Mouse (Mus musculus) thymus, postnatal 25 days (tissue): Measurements from ENCODE around the gene Olfr667.
"Not testable (repeated sequence)": the region's sequence is repeated elsewhere in the genome, so short reads cannot be mapped to it uniquely, and the experiment has no call there.

Experiments used
- DNase-seq: peaks from one replicate; pipeline ENCODE4 v3.0.0; 2022

The Olfr667 gene

GRCm38 (mm10) chr7:104921382-104921781 lies at the start of gene Olfr667:
TSS of gene Olfr667 (minus strand) at chr7:104921482.
- no peak for DNase-seq

- DNase-seq = no peak
Observed at GRCm38 (mm10) chr7:104962520-104962919, 41.2 kb upstream of the Olfr667 start, which contains the start of gene Olfr670. TSS of gene Olfr670 (minus strand) at chr7:104962620.

DNA sequence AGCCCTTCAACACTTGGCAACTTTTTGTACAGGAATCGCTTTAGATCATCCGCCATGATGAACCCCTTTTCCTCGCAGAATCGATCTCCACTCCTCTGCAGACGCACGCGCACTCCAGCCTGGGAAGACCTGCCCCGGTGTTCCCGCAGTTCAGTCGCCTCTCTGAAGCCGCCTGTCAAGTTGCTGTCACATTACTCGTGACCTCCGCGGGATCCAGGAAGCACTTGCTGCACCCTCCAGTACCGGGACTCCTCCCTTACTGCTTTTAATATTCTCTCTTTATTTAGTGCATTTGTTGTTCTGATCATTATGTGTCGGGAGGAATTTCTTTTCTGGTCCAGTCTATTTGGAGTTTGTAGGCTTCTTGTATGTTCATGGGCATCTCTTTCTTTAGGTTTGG lies 29.0 kb upstream of the Olfr667 start:
- DNase-seq = not testable (repeated sequence)

DNA sequence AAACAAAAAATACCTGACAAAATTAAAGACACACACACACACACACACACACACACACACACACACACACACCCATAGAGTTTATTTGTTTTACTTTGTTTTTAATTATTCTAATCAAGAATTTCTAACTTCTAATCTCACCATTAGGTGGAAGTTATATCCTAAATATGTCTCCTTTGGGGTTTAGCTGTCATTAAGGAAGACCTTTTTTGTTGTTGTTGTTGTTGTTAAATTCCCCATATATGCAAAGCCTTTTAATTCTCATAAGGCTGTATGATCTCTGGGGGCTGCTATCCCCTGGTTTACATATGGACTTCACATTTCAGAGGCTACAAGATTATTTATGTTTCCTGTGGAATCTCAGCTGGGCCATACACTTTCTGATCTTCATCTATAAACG lies 12.7 kb upstream of the Olfr667 start, which contains the start of gene Olfr669:
Gene Olfr669, plus strand, starts transcription at position 301 of the 400 bp plus-strand sequence.
- no peak for DNase-seq

DNA sequence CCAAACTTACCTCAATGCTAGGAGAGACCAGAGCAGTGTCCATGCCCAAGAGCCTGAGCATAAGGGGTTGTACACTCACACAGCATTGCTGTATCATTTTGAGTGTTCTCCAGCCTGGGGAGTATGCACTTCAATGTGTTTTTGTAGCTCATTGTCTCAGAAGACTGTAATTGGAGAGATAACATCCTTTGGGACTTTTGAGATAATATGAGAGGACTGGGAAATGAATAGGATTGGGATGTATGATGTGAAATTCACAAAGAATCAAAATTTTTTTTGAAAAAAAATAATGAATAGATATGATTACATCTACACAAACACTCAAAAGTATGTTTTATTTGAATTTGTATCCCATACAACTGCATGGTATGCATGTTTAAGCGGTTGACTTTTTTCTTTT lies 6.7 kb upstream of the Olfr667 start, which contains the start of gene Olfr668:
Gene Olfr668, minus strand, starts transcription at position 101 of the 400 bp plus-strand sequence.
- DNase-seq = no peak

- DNase-seq = no peak
Observed at GRCm38 (mm10) chr7:104895852-104896251, 25.4 kb downstream of the Olfr667 start, which contains the start of gene Olfr666. TSS of gene Olfr666 (minus strand) at chr7:104895952.

GRCm38 (mm10) chr7:104877731-104878130 lies 43.6 kb downstream of the Olfr667 start, which contains the start of gene Olfr665:
TSS of gene Olfr665 (plus strand) at chr7:104878031.
- no peak for DNase-seq
